Mouse (Mus musculus) B cell, adult (primary cell): Measurements from ENCODE around the gene Ticrr. TPM values are rescaled to one million over a fixed set of nuclear protein-coding genes. Genes with fewer than 3 reads are reported as not detected.

Experiments
- total RNA-seq: library from RNA; stranded (reverse); gene quantifications from 4 replicates; pipeline ENCODE4 v1.2.4, GENCODE M21; 2023; ENCODE audit not compliant: inconsistent age

The Ticrr gene
- 2.8 to 4.9 TPM (median 3.5 TPM) in 4 replicates for total RNA-seq

GRCm38 (mm10) chr7:79659578-79660290 lies at the start of gene Ticrr:
Gene Ticrr, plus strand, starts transcription at chr7:79660196.

GRCm38 (mm10) chr7:79617418-79617817 lies 42.6 kb upstream of the Ticrr start, which contains the start of gene Rhcg:
Gene Rhcg, minus strand, starts transcription at chr7:79617657.

GRCm38 (mm10) chr7:79715187-79715981 lies 55.4 kb downstream of the Ticrr start, which contains the start of gene Kif7:
Gene Kif7, minus strand, starts transcription at chr7:79715720.

GRCm38 (mm10) chr7:79732622-79733021 lies 72.6 kb downstream of the Ticrr start, which contains the start of gene Plin1:
Gene Plin1, minus strand, starts transcription at chr7:79732903.

GRCm38 (mm10) chr7:79742659-79743536 lies 82.9 kb downstream of the Ticrr start, which contains the start of the genes Pex11a and Wdr93:
Gene Pex11a, minus strand, starts transcription at chr7:79743131.
Gene Wdr93, plus strand, starts transcription at chr7:79743163.

Other genes with a start within 250 kb of the Ticrr start
- gene Polg, start 193.8 kb upstream of the Ticrr start, total RNA-seq = 155 to 191 TPM (median 180 TPM) in 4 replicates
- gene Rhcg, start 42.5 kb upstream of the Ticrr start, total RNA-seq = not detected in 4 replicates
- gene Kif7, start 55.5 kb downstream of the Ticrr start, total RNA-seq = 0.10 to 0.27 TPM (median 0.13 TPM) in 3 of 4 replicates, not detected in the other
- gene Plin1, start 72.7 kb downstream of the Ticrr start, total RNA-seq = not detected in 4 replicates
- 0.42 to 1.6 TPM (median 0.83 TPM) in 4 replicates for gene Pex11a, start 82.9 kb downstream of the Ticrr start, total RNA-seq
- gene Wdr93, start 83.0 kb downstream of the Ticrr start, total RNA-seq = not detected in 4 replicates
- not detected in 4 replicates for gene Mesp1, start 133.6 kb downstream of the Ticrr start, total RNA-seq
- gene Mesp2, start 150.5 kb downstream of the Ticrr start, total RNA-seq = not detected in 4 replicates
- gene Anpep, start 200.9 kb downstream of the Ticrr start, total RNA-seq = 0.15 to 0.42 TPM (median 0.29 TPM) in 4 replicates